Mouse (Mus musculus): ENCODE measurements around the gene Hmbs.

The Hmbs gene

DNA sequence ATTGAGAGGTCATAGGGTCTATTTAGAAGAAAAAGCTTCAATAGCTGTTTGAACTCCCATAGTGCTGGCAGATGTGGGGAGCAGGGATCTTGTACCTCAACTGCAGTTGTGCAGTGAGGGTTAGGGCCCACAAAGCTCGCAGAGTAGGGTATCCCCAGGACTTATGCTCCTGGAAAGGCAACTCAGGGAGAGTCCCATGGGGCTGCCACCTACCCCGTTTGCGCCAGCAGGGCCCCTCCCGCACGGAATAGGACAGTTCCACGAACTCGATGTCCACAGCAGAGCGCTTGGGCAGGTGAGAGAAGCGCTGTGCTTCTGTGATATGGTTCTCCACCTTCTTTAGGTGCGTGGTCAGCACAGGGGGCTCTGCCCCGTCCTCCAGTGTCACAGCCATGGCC, 57.0 kb downstream of the Hmbs start:
- DNase-seq: no peak
